Mouse (Mus musculus) hindbrain, embryonic 15.5 days (tissue): ENCODE measurements at regions not wholly inside any gene's neighbourhood (a gene's known extent, or its start where the extent isn't known, plus 50 kb on each side); places are given as distances from the start of the nearest gene placed in this dataset.

Source experiments
- ATAC-seq: fragments of 200-750 bp; cut with Nextera tagmentation; 2 replicates; pipeline ENCODE4 v1.8.0; 2017; ENCODE audit warnings: low read depth, moderate number of reproducible peaks, moderate TSS enrichment; ENCODE audit not compliant: low FRiP score
- H3K27ac ChIP-seq: fragments of 300-500 bp; sonication (generic); replicated peaks from 2 replicates; pipeline ENCODE4 v1.5.1; 2015; ENCODE audit warnings: mild to moderate bottlenecking, inconsistent platforms
- H3K27me3 ChIP-seq: fragments of 300-500 bp; sonication (generic); 2 replicates; pipeline ENCODE4 v1.6.1; 2015; ENCODE audit warnings: control low read depth, inconsistent platforms
- H3K36me3 ChIP-seq: fragments of 300-500 bp; sonication (generic); 2 replicates; pipeline ENCODE4 v1.6.1; 2015; ENCODE audit warnings: control low read depth, inconsistent platforms
- H3K4me1 ChIP-seq: fragments of 300-500 bp; sonication (generic); replicated peaks from 2 replicates; pipeline ENCODE4 v1.6.1; 2015; ENCODE audit warnings: control low read depth, inconsistent platforms
- H3K4me2 ChIP-seq: fragments of 300-500 bp; sonication (generic); 2 replicates; pipeline ENCODE4 v1.6.1; 2015; ENCODE audit warnings: moderate library complexity, mild to moderate bottlenecking, inconsistent platforms
- H3K4me3 ChIP-seq: fragments of 300-500 bp; sonication (generic); 2 replicates; pipeline ENCODE4 v1.5.1; 2015; ENCODE audit warnings: mild to moderate bottlenecking, inconsistent platforms
- H3K9ac ChIP-seq: fragments of 300-500 bp; sonication (generic); 2 replicates; pipeline ENCODE4 v1.6.1; 2015; ENCODE audit warnings: inconsistent platforms
- H3K9me3 ChIP-seq: fragments of 300-500 bp; sonication (generic); 2 replicates; pipeline ENCODE4 v1.6.1; 2016; ENCODE audit warnings: control low read depth, inconsistent platforms
- WGBS: fragments of 180-500 bp; shearing (Covaris S2); methylation state at CpG from one replicate; pipeline ENCODE4 v1.1.7; 2015; 5-methylcytosine and 5-hydroxymethylcytosine counted together

GRCm38 (mm10) chr14:78438064-78438677, 98.4 kb downstream of the Akap11 start:
- Histone ChIP-seq H3K4me1 (no peaks in the 10 kb centered on the region), H3K4me3 (no peak overlapping the region), H3K9ac (no peak overlapping the region), H3K4me2 (no peak overlapping the region), H3K36me3 (no peaks in the 10 kb centered on the region), H3K9me3 (no peaks in the 10 kb centered on the region), H3K27ac (no peak overlapping the region), H3K27me3 (no peaks in the 10 kb centered on the region)
- no peak for ATAC-seq
- WGBS = 72% methylated on average over 6 of the region's 6 CpGs

GRCm38 (mm10) chr14:78436586-78436985, 100.0 kb downstream of the Akap11 start:
- Histone ChIP-seq H3K27me3 (no peaks in the 10 kb centered on the region), H3K4me2 (no peak overlapping the region), H3K9me3 (no peaks in the 10 kb centered on the region), H3K36me3 (no peaks in the 10 kb centered on the region), H3K4me3 (no peak overlapping the region), H3K4me1 (no peaks in the 10 kb centered on the region), H3K27ac (no peak overlapping the region), H3K9ac (no peak overlapping the region)
- 89% methylated on average over 4 of the region's 4 CpGs for WGBS
- no peak for ATAC-seq

GRCm38 (mm10) chr14:78435982-78436381, 100.6 kb downstream of the Akap11 start:
- Histone ChIP-seq H3K36me3 (no peaks in the 10 kb centered on the region), H3K27me3 (no peaks in the 10 kb centered on the region), H3K9me3 (no peaks in the 10 kb centered on the region), H3K4me1 (no peaks in the 10 kb centered on the region), H3K27ac (no peak overlapping the region), H3K4me3 (no peak overlapping the region), H3K9ac (no peak overlapping the region), H3K4me2 (no peak overlapping the region)
- WGBS = 90% methylated on average over 4 of the region's 4 CpGs
- ATAC-seq = no peak

- Histone ChIP-seq H3K36me3 (no peaks in the 10 kb centered on the region), H3K27ac (no peak overlapping the region), H3K27me3 (no peaks in the 10 kb centered on the region), H3K4me1 (no peaks in the 10 kb centered on the region), H3K4me2 (no peak overlapping the region), H3K9ac (no peak overlapping the region), H3K9me3 (no peaks in the 10 kb centered on the region), H3K4me3 (no peak overlapping the region)
- ATAC-seq = no peak
- 93% methylated on average over 10 of the region's 10 CpGs for WGBS
Measured at GRCm38 (mm10) chr14:78435561-78435960, 101.0 kb downstream of the Akap11 start.

- H3K9ac ChIP-seq = no peak overlapping the region
Measured at GRCm38 (mm10) chr14:78434753-78435152, 101.9 kb downstream of the Akap11 start.

GRCm38 (mm10) chr14:78434126-78434525, 102.5 kb downstream of the Akap11 start:
- Histone ChIP-seq H3K4me3 (no peak overlapping the region), H3K27ac (no peak overlapping the region), H3K36me3 (no peaks in the 10 kb centered on the region), H3K9ac (no peak overlapping the region), H3K4me2 (no peak overlapping the region), H3K9me3 (no peaks in the 10 kb centered on the region), H3K27me3 (no peaks in the 10 kb centered on the region), H3K4me1 (no peaks in the 10 kb centered on the region)
- ATAC-seq = no peak
- WGBS = 91% methylated on average over 4 of the region's 4 CpGs

More at GRCm38 (mm10) chr14:78434753-78435152, 101.9 kb downstream of the Akap11 start:
- 89% methylated on average over 9 of the region's 9 CpGs for WGBS
- Histone ChIP-seq H3K27ac (no peak overlapping the region), H3K4me1 (no peaks in the 10 kb centered on the region), H3K4me3 (no peak overlapping the region), H3K27me3 (no peaks in the 10 kb centered on the region), H3K4me2 (no peak overlapping the region), H3K36me3 (no peaks in the 10 kb centered on the region), H3K9me3 (no peaks in the 10 kb centered on the region)
- no peak for ATAC-seq

- no peak overlapping the region for H3K4me2 ChIP-seq
- H3K9me3 ChIP-seq = no peaks in the 10 kb centered on the region
- H3K4me3 ChIP-seq = no peak overlapping the region
- H3K36me3 ChIP-seq = no peaks in the 10 kb centered on the region
- WGBS = 37% methylated on average over 4 of the region's 4 CpGs
- no peaks in the 10 kb centered on the region for H3K27me3 ChIP-seq
- ATAC-seq = no peak
- H3K9ac ChIP-seq = no peak overlapping the region
- no peak overlapping the region for H3K27ac ChIP-seq
- H3K4me1 ChIP-seq = no peaks in the 10 kb centered on the region
Measured at GRCm38 (mm10) chr14:78432471-78432870, 104.1 kb downstream of the Akap11 start.

GRCm38 (mm10) chr14:78431931-78432330, 104.7 kb downstream of the Akap11 start:
- no peak overlapping the region for H3K4me3 ChIP-seq
- no peaks in the 10 kb centered on the region for H3K27me3 ChIP-seq
- H3K4me2 ChIP-seq = no peak overlapping the region
- H3K27ac ChIP-seq = no peak overlapping the region
- H3K9ac ChIP-seq = no peak overlapping the region
- no peaks in the 10 kb centered on the region for H3K36me3 ChIP-seq
- no peaks in the 10 kb centered on the region for H3K4me1 ChIP-seq
- ATAC-seq = no peak
- WGBS = 70% methylated on average over 5 of the region's 5 CpGs
- H3K9me3 ChIP-seq = no peaks in the 10 kb centered on the region

GRCm38 (mm10) chr14:78431406-78431805, 105.2 kb downstream of the Akap11 start:
- no peak overlapping the region for H3K27ac ChIP-seq
- 92% methylated on average over 3 of the region's 3 CpGs for WGBS
- ATAC-seq = no peak
- no peaks in the 10 kb centered on the region for H3K9me3 ChIP-seq
- H3K4me1 ChIP-seq = no peaks in the 10 kb centered on the region
- no peaks in the 10 kb centered on the region for H3K36me3 ChIP-seq
- no peak overlapping the region for H3K4me3 ChIP-seq
- H3K27me3 ChIP-seq = no peaks in the 10 kb centered on the region
- H3K9ac ChIP-seq = no peak overlapping the region
- H3K4me2 ChIP-seq = no peak overlapping the region

GRCm38 (mm10) chr14:78428233-78429019, 108.2 kb downstream of the Akap11 start:
- 70% methylated on average over 10 of the region's 10 CpGs for WGBS
- H3K27me3 ChIP-seq = no peaks in the 10 kb centered on the region
- ATAC-seq = no peak
- H3K9ac ChIP-seq = no peak overlapping the region
- H3K9me3 ChIP-seq = no peaks in the 10 kb centered on the region
- H3K4me3 ChIP-seq = no peak overlapping the region
- no peak overlapping the region for H3K27ac ChIP-seq
- no peak overlapping the region for H3K4me2 ChIP-seq
- no peaks in the 10 kb centered on the region for H3K36me3 ChIP-seq
- H3K4me1 ChIP-seq = no peaks in the 10 kb centered on the region

GRCm38 (mm10) chr14:78427062-78427461, 109.5 kb downstream of the Akap11 start:
- Histone ChIP-seq H3K4me1 (no peaks in the 10 kb centered on the region), H3K36me3 (no peaks in the 10 kb centered on the region), H3K27me3 (no peaks in the 10 kb centered on the region), H3K4me3 (no peak overlapping the region), H3K27ac (no peak overlapping the region), H3K9me3 (no peaks in the 10 kb centered on the region), H3K4me2 (no peak overlapping the region), H3K9ac (no peak overlapping the region)
- ATAC-seq = no peak
- 85% methylated on average over 3 of the region's 3 CpGs for WGBS

- Histone ChIP-seq H3K36me3 (no peaks in the 10 kb centered on the region), H3K4me1 (no peaks in the 10 kb centered on the region), H3K9ac (no peak overlapping the region), H3K4me2 (no peak overlapping the region), H3K27ac (no peak overlapping the region), H3K27me3 (no peaks in the 10 kb centered on the region), H3K9me3 (no peaks in the 10 kb centered on the region), H3K4me3 (no peak overlapping the region)
- ATAC-seq = no peak
- WGBS = 75% methylated on average over 3 of the region's 3 CpGs
Measured at GRCm38 (mm10) chr14:78422601-78423000, 114.0 kb downstream of the Akap11 start.
